In genomic region chr17:91000389-91000788, GRCm38 (mm10) we compare ENCODE assay signal across 19 mouse cellular contexts.
A peak's percentile ranks its signal among the peaks of the same experiment; 100 is the strongest.
DNase-seq lines count a peak whose midpoint lies in the region; ATAC-seq and TF ChIP-seq lines count a peak whose summit lies in the region.
"Had no signal": no experiment of that assay in that cellular context is flagged by ENCODE, and none has a peak within 500 bp of the region (broad histone marks: within the 10 kb centered on the region; RNA-seq: fewer than 3 reads in every experiment).

No protein-coding gene starts in this region.

- intact Hi-C loops in left cerebral cortex, adult 2 months (cut with DNase I), result no loop called here

- no peak overlapping the region for H3K4me3 ChIP-seq in hindbrain, embryonic 16.5 days (ENCODE audit: low read length)
- H3K4me3 ChIP-seq in hindbrain, embryonic 14.5 days (replicated peaks; ENCODE audit: low read length), result no peak overlapping the region
- H3K4me3 ChIP-seq in left cerebral cortex, adult 2 months, result no peak overlapping the region
- H3K4me3 ChIP-seq in cortical plate, adult 2 months (ENCODE audit: insufficient read depth, low read length), result no peak overlapping the region
- H3K4me3 ChIP-seq: embryonic facial prominence, embryonic 10.5 days; embryonic facial prominence, embryonic 13.5 days; erythroblast, embryonic 14.5 days; forebrain, embryonic 12.5 days; gastrocnemius, adult 2 months; heart, embryonic 13.5 days; hindbrain, embryonic 12.5 days had no signal

- no peaks in the 10 kb centered on the region for H3K36me3 ChIP-seq in hindbrain, embryonic 16.5 days (ENCODE audit: control insufficient read depth, insufficient read depth, low read length)
- no peaks in the 10 kb centered on the region for H3K36me3 ChIP-seq in hindbrain, embryonic 14.5 days (replicated peaks; ENCODE audit: control insufficient read depth, insufficient read depth)
- H3K36me3 ChIP-seq: embryonic facial prominence, embryonic 10.5 days; embryonic facial prominence, embryonic 13.5 days; forebrain, embryonic 12.5 days; heart, embryonic 13.5 days; hindbrain, embryonic 12.5 days had no signal

- no peak for TF ChIP-seq POLR2A in cortical plate, adult 2 months (IDR thresholded peaks at IDR 0.05; ENCODE audit: extremely low read depth, insufficient read depth, low read length)

- ATAC-seq in hindbrain, embryonic 16.5 days, result no peak; the same call in 1 of the 2 replicates
- no peak for ATAC-seq in hindbrain, embryonic 14.5 days (ENCODE audit: low FRiP score)
- ATAC-seq in megakaryocyte progenitor cell, adult 5-6 weeks (replicated peaks; ENCODE audit: poor library complexity), result peak; percentile 52
- ATAC-seq: CD4-positive, CD25-positive, alpha-beta regulatory T cell, adult 4 months had no signal

- H3K9ac ChIP-seq in hindbrain, embryonic 16.5 days (ENCODE audit: low read depth, low read length), result no peak overlapping the region
- no peak overlapping the region for H3K9ac ChIP-seq in hindbrain, embryonic 14.5 days
- H3K9ac ChIP-seq: embryonic facial prominence, embryonic 13.5 days; forebrain, embryonic 12.5 days; heart, embryonic 13.5 days; hindbrain, embryonic 12.5 days had no signal

- H3K4me1 ChIP-seq in hindbrain, embryonic 16.5 days (ENCODE audit: control insufficient read depth, insufficient read depth, low read depth, low read length), result peaks cover 2% of the 10 kb centered on the region; the same call in 1 of the 2 replicates
- H3K4me1 ChIP-seq in hindbrain, embryonic 14.5 days (replicated peaks; ENCODE audit: control insufficient read depth, insufficient read depth, low read length), result peaks cover 3% of the 10 kb centered on the region
- H3K4me1 ChIP-seq in cortical plate, adult 2 months (ENCODE audit: control insufficient read depth, insufficient read depth, low read length), result peaks cover 2% of the 10 kb centered on the region; the same call in 1 of the 2 replicates
- H3K4me1 ChIP-seq: embryonic facial prominence, embryonic 13.5 days; heart, embryonic 13.5 days had no signal

- no peak for TF ChIP-seq CTCF in left cerebral cortex, adult 2 months (IDR thresholded peaks at IDR 0.05)
- no peak for TF ChIP-seq CTCF in cortical plate, adult 2 months (IDR thresholded peaks at IDR 0.05; ENCODE audit: extremely low read depth, insufficient read depth, low read length)

- H3K4me2 ChIP-seq in hindbrain, embryonic 16.5 days (ENCODE audit: low read length), result no peak overlapping the region
- no peak overlapping the region for H3K4me2 ChIP-seq in hindbrain, embryonic 14.5 days (replicated peaks)
- H3K4me2 ChIP-seq: embryonic facial prominence, embryonic 13.5 days; forebrain, embryonic 12.5 days; heart, embryonic 13.5 days; hindbrain, embryonic 12.5 days had no signal

- H3K27ac ChIP-seq in hindbrain, embryonic 16.5 days (ENCODE audit: low read depth, low read length), result peak overlapping the region; percentile 7
- no peak overlapping the region for H3K27ac ChIP-seq in hindbrain, embryonic 14.5 days
- H3K27ac ChIP-seq in left cerebral cortex, adult 2 months, result peak overlapping the region; percentile 73
- H3K27ac ChIP-seq in cortical plate, adult 2 months (ENCODE audit: insufficient read depth, low read length), result peak overlapping the region; percentile 25; the same call in 1 of the 2 replicates
- H3K27ac ChIP-seq: embryonic facial prominence, embryonic 10.5 days; embryonic facial prominence, embryonic 13.5 days; forebrain, embryonic 12.5 days; gastrocnemius, adult 2 months; heart, embryonic 13.5 days; hindbrain, embryonic 12.5 days had no signal

- no peak for DNase-seq in hindbrain, embryonic 14.5 days (ENCODE audit: low spot score)
- DNase-seq in left cerebral cortex, adult 2 months (ENCODE audit: extremely low spot score in 1 of 2, low spot score in 2 of 2), result no peak
- DNase-seq in left cerebral cortex, adult 11 months (ENCODE audit: low spot score), result no peak
- DNase-seq in spleen, postnatal 10 days (ENCODE audit: low spot score in 2 of 2), result no peak
- DNase-seq: adrenal gland, adult 2 months; adrenal gland, postnatal 14 days; embryo, embryonic 11 days; heart, postnatal 4 days had no signal

- no peaks in the 10 kb centered on the region for H3K9me3 ChIP-seq in hindbrain, embryonic 16.5 days (ENCODE audit: control insufficient read depth, low read length)
- no peaks in the 10 kb centered on the region for H3K9me3 ChIP-seq in hindbrain, embryonic 14.5 days (ENCODE audit: control insufficient read depth, low read length)
- H3K9me3 ChIP-seq: embryonic facial prominence, embryonic 10.5 days; embryonic facial prominence, embryonic 13.5 days; forebrain, embryonic 12.5 days; heart, embryonic 13.5 days; hindbrain, embryonic 12.5 days had no signal

- no peaks in the 10 kb centered on the region for H3K27me3 ChIP-seq in hindbrain, embryonic 16.5 days (replicated peaks; ENCODE audit: control insufficient read depth, insufficient read depth, low read length)
- no peaks in the 10 kb centered on the region for H3K27me3 ChIP-seq in hindbrain, embryonic 14.5 days (ENCODE audit: control insufficient read depth, insufficient read depth, low read length)
- H3K27me3 ChIP-seq: embryonic facial prominence, embryonic 13.5 days; forebrain, embryonic 12.5 days; heart, embryonic 13.5 days; hindbrain, embryonic 12.5 days had no signal
